Mouse (Mus musculus) CD4-positive naive resting alpha-beta T cell, adult 76 days (primary cell): Measurements from ENCODE around the gene Gm20605. TPM values are rescaled to one million over a fixed set of nuclear protein-coding genes. Genes with fewer than 3 reads are reported as not detected.

Experiments
- total RNA-seq: library from RNA; stranded (reverse); gene quantifications from one replicate; pipeline ENCODE4 v1.2.4, GENCODE M21; 2023

Gene Gm20605
- total RNA-seq, result 55.1 TPM

DNA sequence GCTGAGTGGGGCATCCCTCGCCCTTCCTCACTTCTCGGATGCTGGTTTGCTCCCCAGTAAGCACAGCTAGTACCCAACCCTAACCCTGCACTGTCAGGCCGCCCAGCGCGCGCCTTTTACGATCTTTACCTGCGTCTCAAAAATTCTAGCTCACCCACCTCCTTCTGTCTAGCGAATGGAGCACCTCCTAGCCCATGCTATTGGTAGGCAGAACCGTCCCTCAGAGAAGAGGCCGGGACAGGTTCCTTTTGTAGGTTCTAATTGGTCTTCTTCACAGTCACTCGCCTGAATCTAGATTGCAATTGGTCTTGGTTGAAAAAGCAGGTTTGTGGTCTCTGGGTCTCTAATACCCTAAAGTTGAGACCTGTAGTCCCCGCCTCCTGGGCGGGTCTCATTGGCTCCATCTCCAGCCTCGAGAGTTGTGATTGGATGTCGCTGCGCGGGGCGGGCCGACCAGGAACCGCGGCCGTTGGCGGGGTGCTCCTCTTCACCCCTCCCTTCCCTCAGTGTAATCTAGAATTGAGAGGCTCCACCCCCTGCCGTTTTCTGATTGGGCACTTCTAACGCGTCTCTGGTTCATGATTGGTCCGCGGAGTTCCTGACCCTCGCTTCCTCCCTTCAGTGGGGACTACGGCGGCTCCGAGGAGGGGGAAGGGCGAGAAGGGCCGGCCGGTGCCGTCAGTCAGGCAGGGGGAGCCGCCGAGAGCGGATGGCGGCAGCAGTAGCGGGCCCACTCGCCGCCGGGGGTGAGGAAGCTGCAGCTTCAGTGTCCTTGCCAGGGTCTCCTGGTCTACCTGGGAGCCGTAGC is at the start of gene Gm20605, which contains the start of the genes Fbxo24 and Lrch4:
Gm20605 (plus strand) TSS at position 678 of the 808 bp plus-strand sequence.
Fbxo24 (minus strand) TSS at position 505 of the 808 bp plus-strand sequence.
Lrch4 (plus strand) TSS at position 624 of the 808 bp plus-strand sequence.

GRCm38 (mm10) chr5:137600619-137601364 is 28.2 kb upstream of the Gm20605 start, which contains the start of gene Mospd3:
Gene Mospd3 (minus strand): TSS chr5:137601058.

DNA sequence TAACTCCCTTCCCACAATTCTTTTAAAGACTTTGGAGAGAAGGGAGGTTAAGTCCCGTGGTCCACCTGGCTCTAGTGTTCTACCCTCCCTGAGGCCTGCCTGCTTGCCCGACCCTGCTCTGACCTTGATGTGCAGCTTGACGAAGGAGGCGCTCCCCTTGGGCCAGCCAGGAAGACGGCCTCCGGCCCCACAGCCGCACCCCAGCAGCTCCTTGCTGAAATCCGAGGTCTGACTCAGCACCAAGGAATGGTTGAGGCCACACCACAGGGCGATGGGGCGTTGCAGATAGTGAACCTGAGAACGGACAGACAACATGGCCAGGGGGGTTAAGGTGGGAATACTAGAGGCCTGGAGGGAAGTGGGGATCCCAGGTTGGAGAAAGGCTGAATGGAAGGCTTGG is 15.4 kb upstream of the Gm20605 start, which contains the start of gene Pcolce:
Pcolce (minus strand) TSS at position 235 of the 400 bp plus-strand sequence.

GRCm38 (mm10) chr5:137641054-137641453 is 12.1 kb downstream of the Gm20605 start, which contains the start of gene Sap25:
Gene Sap25 (plus strand): TSS chr5:137641334.

GRCm38 (mm10) chr5:137645652-137646091 is 16.7 kb downstream of the Gm20605 start, which contains the start of gene Irs3:
Gene Irs3 (minus strand): TSS chr5:137645714.

GRCm38 (mm10) chr5:137684294-137685123 is 55.5 kb downstream of the Gm20605 start, which contains the start of gene Agfg2:
Gene Agfg2 (minus strand): TSS chr5:137684726.

Other genes with a start within 250 kb of the Gm20605 start
- 0.35 TPM for gene Zan, start 152.1 kb upstream of the Gm20605 start, total RNA-seq
- 27.2 TPM for gene Pop7, start 126.7 kb upstream of the Gm20605 start, total RNA-seq
- 93.3 TPM for gene Gigyf1, start 110.6 kb upstream of the Gm20605 start, total RNA-seq
- gene Epo, start 95.9 kb upstream of the Gm20605 start, total RNA-seq, result not detected
- gene Gnb2, start 95.7 kb upstream of the Gm20605 start, total RNA-seq, result 259 TPM
- not detected for gene Actl6b, start 75.7 kb upstream of the Gm20605 start, total RNA-seq
- 0.59 TPM for gene Tfr2, start 59.3 kb upstream of the Gm20605 start, total RNA-seq
- 28.5 TPM for gene Mospd3, start 28.1 kb upstream of the Gm20605 start, total RNA-seq
- 1.2 TPM for gene Pcolce, start 15.4 kb upstream of the Gm20605 start, total RNA-seq
- not detected for gene Fbxo24, start 173 bp upstream of the Gm20605 start, total RNA-seq
- gene Lrch4, start 54 bp upstream of the Gm20605 start, total RNA-seq, result 185 TPM
- 81.4 TPM for gene Sap25, start 12.2 kb downstream of the Gm20605 start, total RNA-seq
- not detected for gene Irs3, start 16.5 kb downstream of the Gm20605 start, total RNA-seq
- 23.5 TPM for gene Agfg2, start 55.6 kb downstream of the Gm20605 start, total RNA-seq
- gene Nyap1, start 112.4 kb downstream of the Gm20605 start, total RNA-seq, result 2.0 TPM
- gene Tsc22d4, start 116.6 kb downstream of the Gm20605 start, total RNA-seq, result 183 TPM
- gene Ppp1r35, start 149.7 kb downstream of the Gm20605 start, total RNA-seq, result 18.2 TPM
- 212 TPM for gene Mepce, start 158.5 kb downstream of the Gm20605 start, total RNA-seq
- gene Zcwpw1, start 158.6 kb downstream of the Gm20605 start, total RNA-seq, result 14.8 TPM
- 6.1 TPM for gene Pilra, start 207.1 kb downstream of the Gm20605 start, total RNA-seq
- gene Pilrb1, start 228.9 kb downstream of the Gm20605 start, total RNA-seq, result 4.0 TPM
- gene Pilrb2, start 242.6 kb downstream of the Gm20605 start, total RNA-seq, result 3.1 TPM